ENCODE assay signal across 29 mouse cellular contexts in genomic region chr2:77749631-77750030, GRCm38 (mm10).
DNase-seq lines count a peak whose midpoint lies in the region; ATAC-seq and TF ChIP-seq lines count a peak whose summit lies in the region.
"Had no signal": no experiment of that assay in that cellular context is flagged by ENCODE, and none has a peak within 500 bp of the region (broad histone marks: within the 10 kb centered on the region; RNA-seq: fewer than 3 reads in every experiment).

No protein-coding gene starts in this region.

- H3K9me3 ChIP-seq in kidney, postnatal 0 days (replicated peaks; ENCODE audit: low read length) = no peaks in the 10 kb centered on the region
- H3K9me3 ChIP-seq in lung, postnatal 0 days (ENCODE audit: low read length) = no peaks in the 10 kb centered on the region
- H3K9me3 ChIP-seq: embryonic facial prominence, embryonic 12.5 days; embryonic facial prominence, embryonic 15.5 days; forebrain, embryonic 10.5 days; forebrain, embryonic 12.5 days had no signal

- DNase-seq in kidney, postnatal 0 days (ENCODE audit: low spot score) = peak; percentile 63
- DNase-seq in kidney, postnatal 25 days = no peak
- peak; percentile 44 for DNase-seq in lung, postnatal 0 days (ENCODE audit: low spot score)
- DNase-seq in lung, adult 2 months = no peak
- peak; percentile 26 for DNase-seq in adipocyte (ENCODE audit: low spot score)
- DNase-seq in layer of hippocampus, adult 11-12 months (ENCODE audit: low spot score) = no peak
- DNase-seq: adrenal gland, adult 2 months; adrenal gland, postnatal 10 days; adrenal gland, postnatal 25 days; B cell, adult 2 months; cerebellum, adult 11 months; cerebellum, adult 18-20 months; cerebellum, adult 8-10 months; cerebellum, adult 9-11 months; cerebellum, postnatal 14 days; cerebellum, postnatal 36 days; embryo, embryonic 11 days had no signal

- H3K36me3 ChIP-seq in kidney, postnatal 0 days (ENCODE audit: insufficient read depth, low read length) = no peaks in the 10 kb centered on the region
- no peaks in the 10 kb centered on the region for H3K36me3 ChIP-seq in lung, postnatal 0 days (ENCODE audit: insufficient read depth, low read length)
- H3K36me3 ChIP-seq: embryonic facial prominence, embryonic 12.5 days; embryonic facial prominence, embryonic 15.5 days; forebrain, embryonic 10.5 days; forebrain, embryonic 12.5 days; G1E had no signal

- H3K4me3 ChIP-seq in kidney, postnatal 0 days (replicated peaks; ENCODE audit: low read depth, low read length) = no peak overlapping the region
- H3K4me3 ChIP-seq in lung, postnatal 0 days (ENCODE audit: low read depth, low read length) = no peak overlapping the region
- H3K4me3 ChIP-seq in lung, adult 2 months (replicated peaks; ENCODE audit: extremely low read depth, low read depth, low read length) = no peak overlapping the region
- H3K4me3 ChIP-seq: embryonic facial prominence, embryonic 12.5 days; embryonic facial prominence, embryonic 15.5 days; erythroblast, embryonic 14.5 days; forebrain, embryonic 10.5 days; forebrain, embryonic 12.5 days had no signal

- no peak for TF ChIP-seq POLR2A in lung, adult 2 months (IDR thresholded peaks at IDR 0.05; ENCODE audit: borderline replicate concordance, extremely low read depth, low read depth, low read length)

- no peaks in the 10 kb centered on the region for H3K4me1 ChIP-seq in kidney, postnatal 0 days (replicated peaks; ENCODE audit: insufficient read depth, low read length)
- no peaks in the 10 kb centered on the region for H3K4me1 ChIP-seq in lung, postnatal 0 days (ENCODE audit: insufficient read depth, low read depth, low read length)
- no peaks in the 10 kb centered on the region for H3K4me1 ChIP-seq in lung, adult 2 months (ENCODE audit: control insufficient read depth, insufficient read depth, low read length)
- H3K4me1 ChIP-seq: embryonic facial prominence, embryonic 12.5 days; embryonic facial prominence, embryonic 15.5 days had no signal

- WGBS in kidney, postnatal 0 days = 37% methylated on average over 3 of the region's 3 CpGs
- 17% methylated on average over 3 of the region's 3 CpGs for WGBS in lung, postnatal 0 days
- 16% methylated on average over 3 of the region's 3 CpGs for WGBS in lung, adult 2 months

- ATAC-seq in kidney, postnatal 0 days (replicated peaks; ENCODE audit: low FRiP score, low read depth) = no peak
- no peak for ATAC-seq in lung, postnatal 0 days
- ATAC-seq: activated CD4-positive, CD25-positive, alpha-beta regulatory T cell, adult 4 months; CD4-positive, CD25-positive, alpha-beta regulatory T cell, adult 4 months; forebrain, embryonic 14.5 days; forebrain, embryonic 16.5 days; Patski had no signal

- H3K4me2 ChIP-seq in kidney, postnatal 0 days (ENCODE audit: low read length) = no peak overlapping the region
- no peak overlapping the region for H3K4me2 ChIP-seq in lung, postnatal 0 days (replicated peaks; ENCODE audit: low read depth, low read length)
- H3K4me2 ChIP-seq: embryonic facial prominence, embryonic 12.5 days; embryonic facial prominence, embryonic 15.5 days; forebrain, embryonic 12.5 days had no signal

- no peak overlapping the region for H3K27ac ChIP-seq in kidney, postnatal 0 days
- no peak overlapping the region for H3K27ac ChIP-seq in lung, postnatal 0 days (ENCODE audit: low read length)
- H3K27ac ChIP-seq: embryonic facial prominence, embryonic 12.5 days; embryonic facial prominence, embryonic 15.5 days; forebrain, embryonic 10.5 days; forebrain, embryonic 12.5 days had no signal

- no peak for TF ChIP-seq EP300 in lung, postnatal 0 days (IDR thresholded peaks at IDR 0.05)

- no peak for TF ChIP-seq CTCF in kidney, postnatal 0 days (IDR thresholded peaks at IDR 0.05; ENCODE audit: low read depth)
- no peak for TF ChIP-seq CTCF in lung, postnatal 0 days (IDR thresholded peaks at IDR 0.05)
- no peak for TF ChIP-seq CTCF in lung, adult 2 months (IDR thresholded peaks at IDR 0.05; ENCODE audit: insufficient read depth, low read length)

- no peak overlapping the region for H3K9ac ChIP-seq in kidney, postnatal 0 days (ENCODE audit: low read depth, low read length)
- H3K9ac ChIP-seq in lung, postnatal 0 days (replicated peaks; ENCODE audit: low read depth) = no peak overlapping the region
- H3K9ac ChIP-seq: embryonic facial prominence, embryonic 12.5 days; embryonic facial prominence, embryonic 15.5 days; forebrain, embryonic 12.5 days had no signal

- H3K27me3 ChIP-seq in kidney, postnatal 0 days (ENCODE audit: insufficient read depth, low read length) = no peaks in the 10 kb centered on the region
- no peaks in the 10 kb centered on the region for H3K27me3 ChIP-seq in lung, postnatal 0 days (replicated peaks; ENCODE audit: insufficient read depth, low read length)
- H3K27me3 ChIP-seq: CH12.LX; embryonic facial prominence, embryonic 12.5 days; embryonic facial prominence, embryonic 15.5 days; forebrain, embryonic 12.5 days had no signal

Comparison
In these comparisons a context has a peak if more than half of its experiments do, and no peak if none do; other contexts are left out.
1. DNase-seq: peak in kidney, postnatal 0 days (single experiment), lung, postnatal 0 days (single experiment) and adipocyte (single experiment); none in kidney, postnatal 25 days (0 of 2), lung, adult 2 months (single experiment) and layer of hippocampus, adult 11-12 months (single experiment).